Mouse (Mus musculus) layer of hippocampus, adult 8-10 months (tissue): ENCODE measurements at regions not wholly inside any gene's neighbourhood (a gene's known extent, or its start where the extent isn't known, plus 50 kb on each side); places are given as distances from the start of the nearest gene placed in this dataset.

ENCODE experiments used
- DNase-seq, 2 experiments: peaks; one replicate each; pipeline ENCODE4 v3.0.0; 2022; ENCODE audit warnings: low spot score in 2 of 2

GRCm38 (mm10) chr10:39219366-39219765, 55.8 kb upstream of the Ccn6 start:
- DNase-seq, result no peak

- DNase-seq, result no peak
Observed at GRCm38 (mm10) chr10:39218151-39218550, 54.6 kb upstream of the Ccn6 start.

GRCm38 (mm10) chr10:39216142-39216904, 52.7 kb upstream of the Ccn6 start:
- no peak for DNase-seq

GRCm38 (mm10) chr10:39214563-39214962, 51.0 kb upstream of the Ccn6 start:
- no peak for DNase-seq
